Mouse (Mus musculus) right cerebral cortex, postnatal 10 days (tissue): Measurements from ENCODE around the gene Olfr1260.

Experiments used
- DNase-seq, 2 experiments: peaks; one replicate each; pipeline ENCODE4 v3.0.0; 2021; ENCODE audit warnings: low spot score in 2 of 2

Gene Olfr1260

DNA sequence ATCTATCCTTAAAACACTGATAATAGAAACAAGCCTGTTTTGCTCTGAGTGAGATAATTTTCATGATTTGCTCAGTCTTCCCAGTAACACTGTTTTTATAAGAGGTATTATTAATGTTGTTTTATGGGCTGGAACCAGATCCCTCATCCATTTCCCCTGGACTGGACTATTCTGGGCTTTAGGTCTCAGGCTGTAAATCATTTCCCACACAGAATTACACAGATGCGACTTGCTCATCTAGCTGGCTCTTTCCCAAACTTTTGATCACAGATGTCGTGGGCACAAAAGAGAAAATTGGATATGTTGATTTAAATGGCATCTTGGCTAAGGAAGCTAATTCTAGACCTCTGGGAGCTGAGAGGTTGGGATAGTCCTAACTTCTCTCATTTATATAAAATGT lies at the start of gene Olfr1260:
Olfr1260 (plus strand) TSS at position 157 of the 400 bp plus-strand sequence.
- DNase-seq: peak in 1 of 2 experiments; percentile 24

GRCm38 (mm10) chr2:89927009-89927408 lies 47.1 kb upstream of the Olfr1260 start, which contains the start of gene Olfr1258:
Olfr1258 (plus strand) TSS chr2:89927309.
- no peak for DNase-seq

GRCm38 (mm10) chr2:89948564-89948963 lies 25.6 kb upstream of the Olfr1260 start, which contains the start of gene Olfr1259:
Olfr1259 (minus strand) TSS chr2:89948664.
- no peak for DNase-seq

- no peak for DNase-seq
These were observed 3.6 kb downstream of the Olfr1260 start for GRCm38 (mm10) chr2:89977709-89978108.

GRCm38 (mm10) chr2:89990921-89991320 lies 16.8 kb downstream of the Olfr1260 start, which contains the start of gene Olfr1261:
Olfr1261 (plus strand) TSS chr2:89991221.
- DNase-seq: no peak

DNA sequence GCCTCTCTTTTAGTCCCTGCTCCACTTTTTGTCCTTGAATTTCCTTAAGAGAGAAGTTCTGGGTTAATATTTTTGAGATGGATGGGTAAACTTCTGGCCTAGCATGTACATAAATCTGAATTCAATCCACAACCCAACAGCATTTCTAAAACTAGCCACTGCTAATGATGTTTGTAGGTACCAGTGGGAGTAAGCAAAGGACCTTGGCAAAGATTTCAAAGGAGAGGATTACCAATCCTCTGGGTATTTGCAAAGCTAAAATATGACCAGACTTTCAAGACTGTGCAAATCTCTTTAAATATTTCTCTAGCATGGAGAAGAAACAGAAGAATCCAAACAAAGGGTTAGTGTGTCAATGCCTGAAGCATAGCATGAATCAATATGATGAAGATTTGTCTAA lies 25.7 kb downstream of the Olfr1260 start, which contains the start of gene Olfr1262:
Olfr1262 (plus strand) TSS at position 301 of the 400 bp plus-strand sequence.
- no peak for DNase-seq

DNA sequence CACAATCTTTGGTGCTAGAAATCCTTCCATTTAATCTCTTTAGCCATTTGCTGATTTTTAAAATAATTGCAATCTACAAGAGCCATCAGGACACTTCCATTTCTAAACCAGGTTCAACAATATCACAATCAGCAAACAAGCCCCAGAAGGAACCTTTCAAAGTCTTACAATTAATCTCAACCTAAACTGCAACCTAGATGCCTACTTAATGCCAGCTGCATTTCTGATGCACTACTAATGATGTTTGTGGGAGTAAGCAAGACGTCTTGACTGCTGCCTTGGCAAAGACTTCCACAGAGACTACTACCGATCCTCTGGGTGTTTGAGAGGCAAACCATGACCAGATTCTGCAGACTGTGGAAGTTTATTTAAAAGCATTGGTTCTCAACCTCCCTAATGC lies 37.7 kb downstream of the Olfr1260 start, which contains the start of gene Olfr1263:
Olfr1263 (plus strand) TSS at position 301 of the 400 bp plus-strand sequence.
- no peak for DNase-seq

DNA sequence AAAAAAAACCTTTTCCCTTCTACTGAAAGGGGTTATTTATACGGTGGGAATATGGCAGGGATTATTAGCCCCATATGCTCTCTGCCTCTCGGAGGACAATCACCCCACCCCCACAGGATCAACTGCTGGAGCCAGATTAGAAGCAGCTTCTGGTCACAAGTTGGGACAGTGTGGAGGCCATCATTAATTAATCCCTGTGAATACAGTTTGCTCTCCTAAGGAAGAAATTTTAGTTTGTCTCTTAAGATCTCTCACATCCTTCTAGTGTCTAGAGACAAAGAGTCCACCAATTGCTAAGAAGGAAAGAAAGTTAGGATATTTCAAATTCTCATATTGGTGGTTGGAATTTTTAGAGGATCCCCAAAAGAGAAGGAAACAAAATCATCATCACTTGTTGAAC lies 51.3 kb downstream of the Olfr1260 start, which contains the start of gene Olfr1264:
Olfr1264 (minus strand) TSS at position 101 of the 400 bp plus-strand sequence.
- DNase-seq: no peak
